Mouse (Mus musculus): ENCODE measurements around the gene Tmcc1. TPM values are rescaled to one million over a fixed set of nuclear protein-coding genes. Genes with fewer than 3 reads are reported as not detected.

Tmcc1 gene
- polyA plus RNA-seq, 1 experiment from 2014 or later = 5.3 TPM

DNA sequence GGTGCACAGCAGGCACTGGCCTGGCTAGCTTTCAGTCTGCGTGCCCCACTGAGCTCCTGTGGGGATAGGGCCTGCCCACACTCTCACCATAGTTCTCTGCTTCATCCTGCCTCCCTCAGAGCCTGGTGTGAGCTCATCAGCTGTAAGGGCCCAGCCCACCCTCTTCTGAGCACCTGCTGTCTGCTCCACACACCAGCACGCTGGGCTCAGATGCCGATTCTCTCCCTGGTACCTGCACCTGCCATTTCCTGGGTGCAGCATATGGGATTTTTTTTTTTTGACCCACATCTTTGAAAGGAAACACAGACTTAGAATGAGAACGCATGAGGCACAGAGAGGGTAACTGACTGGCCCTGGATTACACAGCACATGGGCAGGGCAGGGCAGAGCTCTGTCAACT lies 203.7 kb downstream of the Tmcc1 start:
- no peak overlapping the region for H3K9ac ChIP-seq
- H3K27me3 ChIP-seq (replicated peaks) = peaks cover 49% of the 10 kb centered on the region
- no peak overlapping the region for H3K27ac ChIP-seq
- no peaks in the 10 kb centered on the region for H3K36me3 ChIP-seq
- H3K4me2 ChIP-seq = no peak overlapping the region
- WGBS (ENCODE audit: insufficient replicate concordance) = 78% methylated on average over 4 of the region's 4 CpGs
- ATAC-seq = no peak
- peaks cover 44% of the 10 kb centered on the region for H3K4me1 ChIP-seq
- H3K4me3 ChIP-seq = no peak overlapping the region
- no peaks in the 10 kb centered on the region for H3K9me3 ChIP-seq (replicated peaks)

DNA sequence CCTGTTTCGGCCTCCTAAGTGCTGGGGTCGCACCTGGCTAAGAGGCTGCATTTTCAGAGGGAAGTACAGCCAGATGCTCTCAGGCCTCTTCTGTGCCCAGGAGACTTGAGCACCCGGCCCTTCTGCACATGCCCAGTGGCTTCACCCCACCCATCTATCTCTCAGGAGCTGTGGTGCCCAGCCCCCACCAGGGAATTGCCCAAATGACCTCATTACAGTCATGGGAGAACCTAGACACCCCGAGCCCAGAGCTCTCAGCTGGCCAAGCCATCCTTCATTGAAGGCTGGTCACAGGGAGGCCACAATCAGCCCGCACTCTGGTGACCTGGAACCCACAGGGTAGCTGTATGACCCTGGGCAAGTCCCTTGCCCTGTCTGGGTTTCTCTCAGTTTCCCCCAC lies 204.3 kb downstream of the Tmcc1 start:
- H3K27ac ChIP-seq = no peak overlapping the region
- no peak overlapping the region for H3K4me2 ChIP-seq
- 56% methylated on average over 5 of the region's 5 CpGs for WGBS (ENCODE audit: insufficient replicate concordance)
- H3K9ac ChIP-seq = no peak overlapping the region
- no peak for ATAC-seq
- H3K4me1 ChIP-seq = peaks cover 38% of the 10 kb centered on the region
- peaks cover 43% of the 10 kb centered on the region for H3K27me3 ChIP-seq (replicated peaks)
- H3K4me3 ChIP-seq = no peak overlapping the region
- H3K9me3 ChIP-seq (replicated peaks) = no peaks in the 10 kb centered on the region
- no peaks in the 10 kb centered on the region for H3K36me3 ChIP-seq

DNA sequence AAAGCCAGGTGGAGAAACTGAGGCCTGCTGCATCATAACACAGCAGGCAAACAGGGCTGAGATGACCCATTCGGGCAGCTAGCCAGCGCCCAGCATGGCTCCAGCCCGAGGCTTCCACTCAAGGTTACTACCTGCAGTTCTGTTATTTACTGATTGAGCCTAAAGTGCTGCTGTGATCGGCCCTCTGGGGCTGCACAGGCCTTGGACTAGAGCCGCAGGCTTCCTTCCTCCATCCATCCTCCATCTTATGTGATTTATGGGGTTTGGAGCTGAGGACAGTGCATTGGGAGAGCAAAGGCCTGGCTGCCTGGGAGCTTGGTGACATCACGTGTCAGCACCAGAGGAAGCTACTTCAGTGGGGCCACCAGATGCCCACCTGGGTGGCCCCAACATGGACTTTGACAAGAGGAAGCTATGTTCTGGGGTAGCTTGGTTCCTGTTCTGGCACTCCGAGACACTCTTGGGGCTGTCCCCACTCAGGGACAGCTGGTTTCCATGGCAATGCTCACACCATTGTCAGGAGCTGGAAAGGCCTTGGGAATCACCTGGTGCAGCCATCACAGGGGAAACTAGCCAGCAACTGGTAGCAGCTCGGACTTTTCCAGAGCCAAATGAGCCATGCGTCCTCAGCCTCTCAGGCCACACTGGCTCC lies 206.1 kb downstream of the Tmcc1 start:
- 54% methylated on average over 9 of the region's 9 CpGs for WGBS (ENCODE audit: insufficient replicate concordance)
- Histone ChIP-seq H3K4me2 (no peak overlapping the region), H3K36me3 (no peaks in the 10 kb centered on the region), H3K4me1 (peaks cover 23% of the 10 kb centered on the region), H3K27ac (no peak overlapping the region), H3K27me3 (replicated peaks) (peaks cover 25% of the 10 kb centered on the region), H3K9me3 (replicated peaks) (no peaks in the 10 kb centered on the region), H3K9ac (no peak overlapping the region), H3K4me3 (no peak overlapping the region)
- no peak for ATAC-seq

DNA sequence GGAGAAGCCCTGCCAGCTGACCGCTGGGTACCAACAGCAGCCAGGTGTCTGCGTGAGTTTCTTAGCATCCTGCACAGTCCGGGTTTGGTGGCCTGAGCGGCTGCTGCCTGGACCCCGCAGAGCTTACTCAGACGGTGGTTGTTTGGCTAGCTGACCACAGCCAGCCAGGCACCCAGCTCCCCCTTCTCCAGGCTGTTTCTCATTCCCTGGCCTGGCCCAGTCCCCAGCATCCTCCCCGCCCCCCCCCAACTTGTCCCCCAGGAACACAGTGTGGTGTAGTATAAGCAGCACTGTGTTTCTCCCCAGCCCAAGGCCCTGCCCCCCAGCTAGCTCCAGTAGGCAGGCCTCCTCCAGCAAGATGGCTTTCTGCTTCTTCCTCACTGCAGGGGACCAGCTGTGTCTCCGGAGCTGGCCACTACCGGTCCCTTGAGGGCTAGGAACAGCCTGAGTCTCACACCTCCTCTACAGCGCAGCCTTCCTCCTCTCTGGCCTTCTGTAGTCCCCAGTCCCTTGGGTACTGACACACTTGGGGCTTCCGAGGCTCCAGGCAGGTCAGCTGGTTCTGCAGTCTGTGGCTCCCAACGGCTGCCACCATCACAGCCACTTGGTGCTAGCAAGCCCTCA lies 206.7 kb downstream of the Tmcc1 start:
- H3K4me1 ChIP-seq = peaks cover 18% of the 10 kb centered on the region
- ATAC-seq = no peak
- H3K4me3 ChIP-seq = no peak overlapping the region
- WGBS (ENCODE audit: insufficient replicate concordance) = 68% methylated on average over 12 of the region's 12 CpGs
- H3K36me3 ChIP-seq = no peaks in the 10 kb centered on the region
- no peak overlapping the region for H3K4me2 ChIP-seq
- no peak overlapping the region for H3K27ac ChIP-seq
- no peak overlapping the region for H3K9ac ChIP-seq
- H3K27me3 ChIP-seq (replicated peaks) = peaks cover 19% of the 10 kb centered on the region
- H3K9me3 ChIP-seq (replicated peaks) = no peaks in the 10 kb centered on the region

DNA sequence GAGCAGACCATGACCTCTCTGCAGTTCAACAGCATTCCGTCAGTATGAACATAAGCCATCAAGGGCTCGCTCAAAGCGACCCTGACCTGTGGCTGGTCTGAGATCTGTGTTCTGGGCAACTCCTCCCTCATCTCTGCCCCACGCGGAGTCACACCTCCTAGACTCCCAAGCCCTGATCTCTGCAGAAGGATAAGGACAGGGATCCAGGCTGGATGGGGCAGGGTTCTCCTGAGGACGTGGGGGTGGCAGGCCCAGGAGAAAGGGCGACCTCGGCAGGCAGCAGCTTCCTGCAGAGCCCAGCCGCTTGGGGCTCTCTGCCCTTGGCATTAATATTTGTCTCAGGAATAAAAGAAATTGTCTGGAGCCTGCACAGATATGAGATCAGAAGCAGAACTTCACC lies 207.7 kb downstream of the Tmcc1 start:
- Histone ChIP-seq H3K4me1 (peaks cover 14% of the 10 kb centered on the region), H3K27me3 (replicated peaks) (peaks cover 9% of the 10 kb centered on the region), H3K4me3 (no peak overlapping the region), H3K9ac (no peak overlapping the region), H3K4me2 (no peak overlapping the region), H3K9me3 (replicated peaks) (no peaks in the 10 kb centered on the region), H3K36me3 (no peaks in the 10 kb centered on the region), H3K27ac (no peak overlapping the region)
- 77% methylated on average over 9 of the region's 9 CpGs for WGBS (ENCODE audit: insufficient replicate concordance)
- no peak for ATAC-seq

DNA sequence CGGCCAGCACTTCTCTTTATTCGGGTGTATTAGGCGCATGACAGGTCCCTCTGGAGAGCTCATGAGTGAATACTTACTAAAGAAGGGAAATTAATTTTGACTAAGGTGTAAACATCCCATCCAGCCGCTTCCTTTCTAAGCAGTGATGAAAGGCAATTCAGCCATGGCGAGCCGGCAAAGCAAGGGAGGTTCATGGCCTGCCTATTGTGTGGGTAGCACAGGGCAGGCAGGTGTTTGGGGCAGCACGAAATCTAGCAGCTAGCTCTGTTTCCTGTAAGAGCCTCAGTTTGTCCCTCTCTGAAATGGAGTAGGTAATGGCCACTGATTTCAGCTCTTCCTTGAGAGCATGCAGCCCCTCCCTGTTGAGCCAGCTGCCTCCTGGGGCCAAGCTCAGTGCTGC lies 208.7 kb downstream of the Tmcc1 start:
- Histone ChIP-seq H3K4me3 (no peak overlapping the region), H3K27me3 (replicated peaks) (peaks cover 7% of the 10 kb centered on the region; the same call in 1 of the 2 replicates), H3K4me1 (peaks cover 14% of the 10 kb centered on the region), H3K9ac (no peak overlapping the region), H3K36me3 (no peaks in the 10 kb centered on the region), H3K9me3 (replicated peaks) (no peaks in the 10 kb centered on the region), H3K4me2 (no peak overlapping the region), H3K27ac (no peak overlapping the region)
- 67% methylated on average over 7 of the region's 7 CpGs for WGBS (ENCODE audit: insufficient replicate concordance)
- ATAC-seq = no peak

DNA sequence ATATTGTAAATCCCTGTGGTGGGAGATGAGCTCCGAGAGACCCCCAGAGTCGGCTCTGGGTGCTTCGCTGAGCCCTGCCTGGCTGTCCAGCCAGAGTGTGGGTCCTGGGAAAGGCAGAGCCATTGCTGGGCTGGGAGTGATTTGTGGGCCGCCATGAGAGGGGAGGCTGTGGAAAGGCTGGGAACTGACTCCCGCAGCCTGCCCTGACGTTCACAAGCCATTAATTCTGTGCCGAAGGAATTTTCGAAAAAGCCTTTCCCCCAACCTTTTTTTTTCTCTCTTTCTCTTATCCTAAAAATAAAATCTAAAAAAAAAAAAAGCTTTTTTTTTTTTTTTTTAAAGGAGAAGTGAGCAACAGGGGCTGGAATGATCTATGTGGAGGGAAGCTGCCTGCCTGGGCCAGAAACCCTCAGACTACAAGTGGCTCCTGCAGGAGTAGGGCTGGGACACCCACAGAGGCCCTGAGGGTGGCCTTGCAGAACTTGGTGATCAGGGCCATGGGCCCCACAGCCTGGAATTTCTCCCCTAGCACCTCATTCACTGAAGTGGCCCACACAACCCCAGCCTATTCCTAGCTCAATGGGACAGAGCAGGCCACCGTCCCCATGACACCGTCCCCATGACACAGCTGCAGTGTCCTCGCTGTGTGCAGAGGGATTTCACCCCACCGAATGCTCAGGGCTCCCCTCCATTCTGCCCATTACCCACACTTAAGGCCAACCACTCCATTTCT lies 209.8 kb downstream of the Tmcc1 start:
- no peak for ATAC-seq
- H3K9me3 ChIP-seq (replicated peaks) = no peaks in the 10 kb centered on the region
- no peak overlapping the region for H3K4me2 ChIP-seq
- no peak overlapping the region for H3K4me3 ChIP-seq
- H3K9ac ChIP-seq = no peak overlapping the region
- 69% methylated on average over 12 of the region's 12 CpGs for WGBS (ENCODE audit: insufficient replicate concordance)
- peaks cover 14% of the 10 kb centered on the region for H3K4me1 ChIP-seq
- no peaks in the 10 kb centered on the region for H3K36me3 ChIP-seq
- no peaks in the 10 kb centered on the region for H3K27me3 ChIP-seq (replicated peaks)
- no peak overlapping the region for H3K27ac ChIP-seq

DNA sequence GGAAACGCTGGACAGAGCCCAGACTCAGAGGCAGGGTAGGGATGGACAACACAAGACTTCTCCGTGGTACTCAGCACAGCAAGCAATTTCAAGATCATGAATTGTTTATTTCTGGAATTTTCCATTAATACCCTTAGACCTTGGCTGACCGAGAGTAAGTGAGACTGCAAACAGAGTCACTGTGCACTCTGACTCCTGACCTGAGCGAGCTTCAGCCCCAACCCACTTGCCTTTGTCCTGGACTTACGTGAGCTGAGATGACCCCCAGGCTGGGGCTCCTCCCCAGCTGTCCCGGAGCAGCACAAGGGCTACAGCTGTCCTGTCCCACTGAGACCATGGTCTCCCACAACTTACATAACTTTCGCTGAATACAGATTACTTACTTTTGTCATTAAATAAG lies 210.4 kb downstream of the Tmcc1 start:
- WGBS (ENCODE audit: insufficient replicate concordance) = 66% methylated on average over 7 of the region's 7 CpGs
- no peaks in the 10 kb centered on the region for H3K36me3 ChIP-seq
- H3K9ac ChIP-seq = no peak overlapping the region
- H3K4me2 ChIP-seq = no peak overlapping the region
- H3K4me1 ChIP-seq = peaks cover 14% of the 10 kb centered on the region
- H3K4me3 ChIP-seq = no peak overlapping the region
- no peaks in the 10 kb centered on the region for H3K27me3 ChIP-seq (replicated peaks)
- ATAC-seq = no peak
- H3K9me3 ChIP-seq (replicated peaks) = no peaks in the 10 kb centered on the region
- H3K27ac ChIP-seq = no peak overlapping the region

DNA sequence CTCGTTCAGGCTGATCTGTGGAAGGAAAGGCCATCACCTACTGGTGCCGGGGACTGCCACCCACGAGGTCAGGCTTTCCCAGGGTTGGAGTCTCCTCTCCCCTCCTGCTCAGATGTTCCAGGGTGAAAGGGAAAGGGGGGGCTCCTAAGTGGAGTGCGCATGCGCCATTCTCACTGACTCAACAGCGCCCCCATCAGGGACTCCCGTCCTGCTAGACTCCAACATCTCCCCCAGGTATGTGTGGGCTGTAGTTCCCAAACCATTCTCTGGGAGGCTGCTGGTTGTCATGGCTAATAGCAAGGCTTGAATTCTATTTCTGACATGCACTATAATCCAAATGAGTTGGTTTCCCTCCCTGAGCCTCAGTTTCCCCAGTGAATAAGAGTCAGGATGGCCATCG lies 214.7 kb downstream of the Tmcc1 start:
- no peaks in the 10 kb centered on the region for H3K27me3 ChIP-seq (replicated peaks)
- no peak for ATAC-seq
- H3K27ac ChIP-seq = no peak overlapping the region
- no peak overlapping the region for H3K4me2 ChIP-seq
- no peaks in the 10 kb centered on the region for H3K9me3 ChIP-seq (replicated peaks)
- 68% methylated on average over 8 of the region's 8 CpGs for WGBS (ENCODE audit: insufficient replicate concordance)
- no peak overlapping the region for H3K4me3 ChIP-seq
- H3K9ac ChIP-seq = no peak overlapping the region
- peaks cover 3% of the 10 kb centered on the region for H3K36me3 ChIP-seq
- H3K4me1 ChIP-seq = no peaks in the 10 kb centered on the region

DNA sequence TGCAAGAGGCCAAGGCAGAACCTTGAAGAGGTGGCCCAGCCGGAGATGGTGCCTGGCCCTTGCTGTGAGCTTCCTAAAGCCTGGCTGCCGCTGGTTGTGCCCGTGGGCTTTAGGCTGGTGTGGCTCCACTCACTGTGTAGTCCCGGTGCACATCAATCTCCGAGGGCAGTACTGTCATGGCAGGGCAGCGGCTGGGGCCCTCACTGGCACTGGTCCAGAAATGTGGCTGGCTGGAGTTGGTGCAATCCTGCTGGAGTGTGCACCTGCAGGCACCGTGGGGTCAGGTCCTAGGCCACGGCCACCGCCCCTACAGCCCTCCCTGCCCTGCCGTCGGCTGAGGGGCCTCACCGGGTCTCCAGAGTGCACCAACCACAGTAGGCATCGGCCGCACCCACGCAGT lies 215.5 kb downstream of the Tmcc1 start:
- Histone ChIP-seq H3K27ac (no peak overlapping the region), H3K9me3 (replicated peaks) (no peaks in the 10 kb centered on the region), H3K4me2 (no peak overlapping the region), H3K27me3 (replicated peaks) (no peaks in the 10 kb centered on the region), H3K4me3 (no peak overlapping the region), H3K36me3 (peaks cover 3% of the 10 kb centered on the region), H3K9ac (no peak overlapping the region), H3K4me1 (peaks cover 5% of the 10 kb centered on the region; the same call in 1 of the 2 replicates)
- ATAC-seq = no peak
- WGBS (ENCODE audit: insufficient replicate concordance) = 77% methylated on average over 15 of the region's 15 CpGs

DNA sequence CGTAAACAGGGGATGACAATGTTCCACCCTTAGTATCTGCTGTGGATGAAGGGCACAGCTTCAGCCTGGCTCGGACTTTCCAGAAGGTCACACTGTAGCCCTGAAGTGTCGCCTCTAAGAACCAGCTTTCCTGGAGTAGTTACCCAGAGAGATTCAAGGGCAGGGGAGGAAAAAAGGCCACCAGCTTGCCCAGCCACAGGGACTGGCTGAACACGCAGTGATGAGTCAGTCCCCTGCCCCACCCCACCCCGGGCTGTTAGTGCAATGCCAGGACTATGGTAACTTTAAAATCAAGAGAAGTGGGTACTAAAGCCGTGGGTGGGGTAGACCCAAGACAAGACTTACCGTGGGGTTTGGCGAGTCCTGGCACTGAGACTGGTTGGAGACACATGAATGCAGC lies 217.7 kb downstream of the Tmcc1 start:
- Histone ChIP-seq H3K27me3 (replicated peaks) (no peaks in the 10 kb centered on the region), H3K27ac (no peak overlapping the region), H3K4me1 (peaks cover 17% of the 10 kb centered on the region; the same call in 1 of the 2 replicates), H3K9me3 (replicated peaks) (no peaks in the 10 kb centered on the region), H3K4me3 (no peak overlapping the region), H3K4me2 (no peak overlapping the region), H3K36me3 (peaks cover 3% of the 10 kb centered on the region), H3K9ac (no peak overlapping the region)
- WGBS (ENCODE audit: insufficient replicate concordance) = 65% methylated on average over 8 of the region's 8 CpGs
- ATAC-seq = no peak

DNA sequence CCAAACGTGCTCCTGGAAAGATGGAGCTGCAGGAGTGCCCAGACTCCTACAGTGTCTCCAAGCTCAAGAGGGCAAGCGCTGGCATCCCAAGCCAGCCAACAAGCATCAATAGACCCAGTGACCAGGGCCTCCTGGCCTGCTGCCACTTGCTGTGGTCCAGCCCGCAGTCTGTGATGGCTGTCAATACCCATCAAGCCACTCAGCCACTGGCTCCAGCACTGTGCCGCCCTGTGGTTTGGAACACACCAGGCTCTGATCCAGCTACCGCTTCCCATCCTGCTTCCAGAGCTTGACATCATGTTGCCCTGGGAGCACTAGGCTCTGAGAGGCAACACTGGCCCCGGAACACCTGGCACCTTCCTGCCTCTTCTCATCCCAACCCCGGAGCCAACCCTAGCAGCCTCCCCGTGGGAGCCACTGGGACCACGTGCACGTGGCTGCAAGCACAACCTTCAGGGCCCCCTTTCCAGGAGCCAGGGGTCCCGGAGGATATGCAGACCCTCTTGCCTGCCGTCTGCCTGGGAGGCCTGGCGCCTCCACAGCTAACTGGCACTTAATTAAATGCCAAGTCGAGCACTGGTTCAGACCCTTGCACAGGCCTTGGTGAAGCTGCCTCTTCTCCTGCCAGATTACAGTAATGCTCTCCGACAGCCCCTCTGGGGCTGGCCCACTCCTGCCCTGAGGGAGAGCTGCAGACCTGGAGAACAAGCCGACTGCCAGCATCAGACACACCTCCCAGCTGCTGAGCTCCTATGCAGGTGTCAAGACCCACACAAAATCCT lies 219.2 kb downstream of the Tmcc1 start:
- H3K27ac ChIP-seq = no peak overlapping the region

More for the DNA sequence above, 219.2 kb downstream of the Tmcc1 start:
- Histone ChIP-seq H3K36me3 (peaks cover 3% of the 10 kb centered on the region), H3K4me3 (no peak overlapping the region), H3K9ac (no peak overlapping the region), H3K4me1 (peaks cover 17% of the 10 kb centered on the region; the same call in 1 of the 2 replicates), H3K27me3 (replicated peaks) (no peaks in the 10 kb centered on the region), H3K9me3 (replicated peaks) (no peaks in the 10 kb centered on the region), H3K4me2 (no peak overlapping the region)
- 75% methylated on average over 16 of the region's 16 CpGs for WGBS (ENCODE audit: insufficient replicate concordance)
- ATAC-seq = no peak

Measured in liver, embryonic 12.5 days (tissue).